Mouse (Mus musculus): ENCODE data around the gene Plcb3.

The Plcb3 gene

DNA sequence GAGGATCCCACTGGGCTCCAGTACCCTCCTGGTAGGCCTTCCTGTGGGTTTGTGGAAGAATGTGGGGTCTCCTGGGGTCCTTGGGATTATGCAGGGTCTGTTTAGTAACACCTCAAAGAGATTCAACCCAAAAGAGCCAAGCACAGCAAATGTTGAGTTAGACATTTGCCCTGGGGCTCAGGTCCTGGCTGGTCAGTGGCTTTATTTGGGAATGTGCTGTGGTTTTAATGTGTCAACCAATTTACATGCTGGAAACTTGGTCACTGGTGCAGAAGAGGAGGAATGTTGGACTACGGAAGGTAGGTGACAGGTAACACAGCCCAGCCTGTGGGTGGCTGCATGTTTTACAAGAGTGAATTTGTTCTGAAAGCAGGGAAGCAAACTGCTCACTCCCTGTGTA, 73.2 kb downstream of the Plcb3 start:
- no peak for DNase-seq (ENCODE audit: extremely low spot score)

Data from embryo, embryonic 9.5 days (tissue).